Mouse (Mus musculus) thymus, postnatal 25 days (tissue): ENCODE results near the gene Olfml2b.

Experiments used
- DNase-seq: peaks from one replicate; pipeline ENCODE4 v3.0.0; 2022

The Olfml2b gene

DNA sequence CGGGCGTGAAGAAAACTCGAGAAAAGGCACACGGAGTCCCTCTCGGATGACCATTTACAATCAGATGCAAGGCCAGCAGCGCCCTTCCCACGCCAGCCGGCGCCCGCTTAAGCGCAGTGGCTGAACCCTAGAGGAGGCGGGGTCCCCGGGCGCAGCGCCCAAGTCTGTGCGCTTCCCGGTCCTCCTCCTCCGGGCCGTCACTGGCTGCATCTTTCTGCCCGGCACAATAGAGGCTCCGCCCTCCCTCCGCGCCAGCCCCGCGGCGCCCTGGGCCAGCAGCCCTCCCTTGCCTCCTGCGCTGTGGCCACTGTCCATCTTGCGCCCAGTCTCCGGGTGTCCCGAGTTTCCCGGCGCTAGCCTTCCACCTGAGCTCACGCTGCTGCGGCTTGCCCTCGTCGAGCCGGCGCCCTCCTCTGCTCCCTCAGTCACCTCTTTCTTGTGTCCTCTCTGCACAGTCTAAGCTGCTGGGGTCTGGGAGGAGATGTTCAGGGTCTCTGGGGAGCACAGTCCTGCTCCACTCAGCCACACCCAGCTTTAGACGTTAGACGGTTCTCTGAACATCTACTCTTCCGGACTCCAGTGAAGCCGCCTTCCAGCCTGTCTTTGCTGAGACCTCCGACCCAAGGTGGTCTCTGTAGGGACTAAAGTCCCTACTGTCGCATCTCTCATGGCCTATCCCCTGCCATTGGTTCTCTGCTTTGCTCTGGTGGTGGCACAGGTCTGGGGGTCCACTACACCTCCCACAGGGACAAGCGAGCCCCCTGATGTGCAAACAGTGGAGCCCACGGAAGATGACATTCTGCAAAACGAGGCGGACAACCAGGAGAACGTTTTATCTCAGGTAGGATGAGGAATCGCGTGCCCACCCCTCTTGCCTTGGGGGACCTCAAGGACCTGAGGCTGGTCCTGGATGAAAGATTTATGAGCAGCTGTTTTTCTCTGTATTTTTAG is at the start of gene Olfml2b:
Gene Olfml2b, plus strand, starts transcription at position 278 of the 951 bp plus-strand sequence.
- peak; percentile 12 for DNase-seq

GRCm38 (mm10) chr1:170594575-170594974 is 49.8 kb upstream of the Olfml2b start:
- DNase-seq: no peak

- DNase-seq: no peak
Observed at GRCm38 (mm10) chr1:170605228-170606001, 38.9 kb upstream of the Olfml2b start.

DNA sequence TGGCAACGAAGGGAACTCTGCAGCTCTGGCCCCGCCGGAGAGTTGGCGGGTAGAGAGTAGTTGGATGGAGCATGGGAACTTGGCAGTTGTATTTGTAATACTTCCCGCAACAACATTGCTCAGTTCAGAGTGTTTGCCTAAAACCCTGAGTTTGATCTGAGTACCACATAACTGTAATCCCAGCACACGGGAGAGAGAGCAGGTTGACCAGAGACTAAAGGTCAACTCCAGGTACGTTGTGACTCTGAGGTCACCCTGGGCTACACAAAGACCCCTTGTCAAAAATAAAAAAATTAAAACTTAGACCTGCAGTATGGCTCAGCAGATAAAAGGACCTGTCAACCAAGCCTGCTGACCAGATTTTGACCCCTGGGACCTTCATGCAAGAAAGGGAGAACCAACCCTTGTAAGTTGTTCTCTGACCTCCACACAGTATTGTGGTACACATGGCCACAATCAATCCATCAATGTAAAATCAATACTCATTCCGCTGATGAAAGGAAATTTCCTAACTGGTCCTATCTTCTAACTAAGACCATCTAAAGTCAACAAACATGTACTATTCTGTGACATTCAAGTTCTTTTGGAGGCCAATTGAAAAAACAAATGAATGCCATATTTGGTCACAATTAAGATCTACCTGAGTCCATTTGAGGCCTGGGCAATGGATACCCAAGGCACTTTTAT is 37.0 kb upstream of the Olfml2b start:
- no peak for DNase-seq

- DNase-seq: no peak
Observed at GRCm38 (mm10) chr1:170608461-170609071, 35.8 kb upstream of the Olfml2b start.

DNA sequence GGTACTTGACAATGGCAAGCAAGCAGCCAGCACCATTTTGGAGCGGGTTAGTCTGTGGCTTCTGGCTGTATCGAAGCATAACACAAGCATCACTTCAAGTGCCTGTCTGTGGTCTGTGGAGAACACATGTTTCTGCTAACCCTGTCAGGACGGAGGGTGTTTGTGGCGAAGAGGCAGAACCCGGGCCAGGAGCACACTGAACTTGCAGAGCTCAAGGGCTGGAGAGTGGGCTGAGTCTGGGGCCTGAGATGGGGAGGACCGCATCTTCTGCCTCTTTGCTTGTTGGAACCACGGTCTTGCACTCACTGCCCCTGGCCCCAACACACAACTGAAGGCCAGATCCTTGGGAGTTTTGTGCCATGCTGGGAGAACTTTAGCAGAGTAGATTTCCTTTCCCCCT is 34.5 kb upstream of the Olfml2b start:
- DNase-seq: no peak

GRCm38 (mm10) chr1:170610289-170610688 is 34.0 kb upstream of the Olfml2b start:
- no peak for DNase-seq

DNA sequence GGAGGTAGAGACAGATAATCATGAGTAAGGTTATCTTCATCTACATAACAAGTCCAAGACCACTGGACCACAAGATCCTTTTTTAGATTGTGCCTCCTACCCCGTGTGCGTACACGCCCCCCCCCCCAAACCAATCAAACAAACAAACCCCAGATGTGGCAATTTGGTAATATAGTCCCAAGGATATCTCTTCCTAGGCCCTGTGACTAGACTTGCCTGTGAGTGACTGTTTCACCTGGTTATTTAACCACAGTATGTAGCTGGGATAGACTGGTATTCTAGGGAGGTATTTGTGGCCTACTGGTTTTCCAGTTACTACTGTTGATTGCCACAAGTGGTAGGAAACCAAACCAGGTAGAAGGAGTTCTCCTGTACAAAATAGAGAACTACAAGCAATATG is 33.6 kb upstream of the Olfml2b start:
- DNase-seq: no peak

- DNase-seq: no peak
Observed at GRCm38 (mm10) chr1:170611631-170612030, 32.7 kb upstream of the Olfml2b start.

GRCm38 (mm10) chr1:170612968-170613872 is 31.1 kb upstream of the Olfml2b start:
- DNase-seq: peak; percentile 24

GRCm38 (mm10) chr1:170619686-170620374 is 24.5 kb upstream of the Olfml2b start:
- DNase-seq: no peak

- DNase-seq: no peak
Observed at GRCm38 (mm10) chr1:170622934-170623333, 21.4 kb upstream of the Olfml2b start.

DNA sequence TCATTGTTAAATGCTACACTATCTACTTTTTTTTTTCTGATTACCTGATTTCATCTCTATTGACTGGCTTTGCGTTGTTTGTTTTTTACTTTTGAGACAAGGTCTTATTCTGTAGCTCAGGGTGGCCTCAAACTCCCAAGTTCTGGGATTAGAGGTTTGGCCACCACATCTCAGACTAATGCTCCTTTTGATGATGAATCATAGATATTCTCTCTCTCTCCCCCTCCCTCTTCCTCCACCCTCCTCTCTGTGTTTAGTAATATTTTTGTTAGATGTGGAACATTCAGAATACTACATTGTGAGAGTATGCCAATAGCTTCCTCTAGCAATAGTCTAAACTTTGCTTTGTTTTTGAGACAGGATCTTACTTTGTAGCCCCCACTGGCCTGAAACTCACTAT is 20.9 kb upstream of the Olfml2b start:
- no peak for DNase-seq

DNA sequence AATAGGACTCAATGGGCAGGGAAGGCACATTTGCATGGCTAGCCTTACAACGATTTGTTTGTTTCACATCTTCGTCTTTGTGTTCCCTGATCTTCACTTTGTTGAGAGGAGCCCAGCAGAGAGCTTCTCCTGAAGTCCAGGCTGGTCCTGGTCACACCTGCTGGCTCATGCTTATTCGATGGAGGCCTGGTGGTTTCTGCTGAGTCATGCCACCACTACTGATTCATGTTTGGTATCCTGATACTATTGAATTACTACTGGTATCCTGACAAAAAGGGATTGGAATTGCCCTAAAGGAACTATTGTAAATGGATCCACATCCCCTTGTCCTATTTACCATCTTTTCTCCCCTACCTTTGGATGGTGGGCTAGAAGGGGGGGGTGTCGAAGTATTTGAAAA is 13.8 kb upstream of the Olfml2b start:
- no peak for DNase-seq

- no peak for DNase-seq
Observed at GRCm38 (mm10) chr1:170631571-170631970, 12.8 kb upstream of the Olfml2b start.

GRCm38 (mm10) chr1:170632385-170632784 is 11.9 kb upstream of the Olfml2b start:
- peak; percentile 73 for DNase-seq

DNA sequence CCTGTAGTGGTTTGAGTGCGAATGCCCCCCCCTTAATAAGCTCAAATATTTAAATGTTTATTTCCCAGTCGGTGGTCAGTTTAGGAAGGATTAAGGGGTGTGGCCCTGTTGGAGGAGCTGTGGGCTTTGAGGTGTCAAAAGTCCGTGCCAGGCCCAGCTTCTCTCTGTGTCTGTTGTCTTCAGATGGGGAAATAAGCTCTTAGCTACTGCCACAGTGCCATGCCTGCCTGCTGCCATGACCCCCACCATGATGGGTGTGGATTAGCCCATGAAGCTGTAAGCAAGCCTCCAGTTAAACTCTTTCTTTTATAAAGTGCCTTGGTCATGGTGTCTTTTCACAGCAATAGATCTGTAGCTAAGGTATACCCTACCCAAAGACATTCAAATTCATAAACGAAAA is 11.5 kb upstream of the Olfml2b start:
- no peak for DNase-seq

GRCm38 (mm10) chr1:170638941-170639340 is 5.4 kb upstream of the Olfml2b start:
- no peak for DNase-seq

DNA sequence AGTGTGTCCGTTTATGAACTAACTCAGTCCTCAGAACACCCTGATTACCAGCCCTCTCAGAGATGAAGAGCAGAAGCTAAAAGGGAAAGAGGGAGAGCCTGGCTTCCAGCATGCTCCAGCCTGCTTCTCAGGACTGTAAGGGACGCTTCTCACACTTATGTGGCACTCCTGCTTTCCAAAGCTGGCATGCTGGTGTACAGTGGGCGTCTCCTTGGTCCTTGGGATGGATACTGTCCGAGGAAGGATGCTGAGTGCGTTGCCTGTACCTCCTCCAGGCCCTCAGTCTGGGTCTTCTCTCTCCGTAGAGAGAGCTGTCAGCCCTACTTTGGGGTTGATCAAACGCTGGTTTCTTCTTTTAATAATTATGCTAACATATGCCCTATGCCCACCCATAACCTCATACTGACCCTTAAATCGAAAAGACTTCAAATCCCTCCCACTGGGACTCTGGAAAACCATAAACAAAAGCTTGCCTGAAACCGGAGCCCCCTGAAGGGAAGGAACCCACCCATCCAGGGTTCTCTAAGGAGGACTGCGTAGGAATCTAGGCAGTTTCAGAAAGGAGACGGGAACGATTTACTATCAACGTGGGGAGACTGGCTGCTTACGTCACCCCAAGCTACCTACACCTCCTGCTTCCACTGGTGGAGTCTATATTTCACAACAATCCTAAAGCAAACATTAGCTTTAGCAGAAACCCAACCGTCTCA is 1.7 kb downstream of the Olfml2b start:
- no peak for DNase-seq

GRCm38 (mm10) chr1:170646606-170647287 is 2.4 kb downstream of the Olfml2b start:
- no peak for DNase-seq
